Comparison of ENCODE assay signal across 27 mouse cellular contexts in the genomic region with DNA sequence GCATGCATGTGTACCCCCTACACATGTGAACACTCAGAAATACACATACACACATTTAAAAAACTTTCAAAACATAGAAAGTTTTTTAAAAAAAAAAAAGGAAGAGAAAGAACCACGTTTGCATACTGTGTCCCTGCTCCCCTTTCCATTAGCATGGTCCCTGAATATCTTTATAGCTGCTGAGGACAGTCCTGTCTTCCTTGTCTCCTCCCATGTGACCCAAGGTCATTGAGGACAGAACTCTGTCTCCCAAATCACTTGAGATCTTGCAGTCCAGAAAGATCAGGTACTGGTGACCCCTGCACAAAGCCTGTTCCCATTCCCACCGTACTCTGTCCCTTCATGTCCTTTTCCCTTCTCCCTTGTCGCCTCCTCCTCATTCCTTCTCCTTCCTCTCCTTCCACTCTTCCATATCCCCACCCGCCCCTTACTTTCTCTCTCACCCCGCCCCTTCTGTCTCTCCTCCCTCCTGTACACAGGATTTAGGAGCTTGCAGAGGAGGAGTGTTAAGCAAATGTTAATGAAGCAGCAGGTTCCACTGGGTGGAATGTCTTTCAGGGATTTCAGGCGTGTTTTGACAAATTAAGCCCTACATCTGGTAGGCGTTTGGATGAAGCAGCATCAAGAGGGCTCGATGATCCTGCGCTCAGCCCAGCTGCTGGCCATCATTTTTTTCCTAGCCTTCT.
DNase-seq lines count a peak whose midpoint lies in the region; ATAC-seq and TF ChIP-seq lines count a peak whose summit lies in the region.
"Had no signal": no experiment of that assay in that cellular context is flagged by ENCODE, and none has a peak within 500 bp of the region (broad histone marks: within the 10 kb centered on the region; RNA-seq: fewer than 3 reads in every experiment).

No protein-coding gene starts in this region.

- no peaks in the 10 kb centered on the region for H3K27me3 ChIP-seq in forebrain, embryonic 11.5 days (ENCODE audit: control insufficient read depth, insufficient read depth, low read length)
- no peaks in the 10 kb centered on the region for H3K27me3 ChIP-seq in forebrain, postnatal 0 days (ENCODE audit: insufficient read depth, low read length)
- no peaks in the 10 kb centered on the region for H3K27me3 ChIP-seq in kidney, embryonic 16.5 days (ENCODE audit: insufficient read depth, low read length)
- no peaks in the 10 kb centered on the region for H3K27me3 ChIP-seq in embryonic facial prominence, embryonic 10.5 days (replicated peaks; ENCODE audit: low read depth, poor library complexity, severe bottlenecking)
- no peaks in the 10 kb centered on the region for H3K27me3 ChIP-seq in intestine, postnatal 0 days (replicated peaks; ENCODE audit: control insufficient read depth, insufficient read depth, low read length)
- H3K27me3 ChIP-seq: intestine, embryonic 15.5 days; liver, embryonic 12.5 days; midbrain, embryonic 12.5 days; stomach, embryonic 15.5 days had no signal

- H3K9me3 ChIP-seq in forebrain, embryonic 11.5 days (ENCODE audit: control insufficient read depth, low read length) = no peaks in the 10 kb centered on the region
- H3K9me3 ChIP-seq in forebrain, postnatal 0 days (ENCODE audit: low read length) = no peaks in the 10 kb centered on the region
- H3K9me3 ChIP-seq in kidney, embryonic 16.5 days (ENCODE audit: low read length) = no peaks in the 10 kb centered on the region
- H3K9me3 ChIP-seq in embryonic facial prominence, embryonic 10.5 days = no peaks in the 10 kb centered on the region
- H3K9me3 ChIP-seq in intestine, postnatal 0 days (ENCODE audit: control insufficient read depth) = no peaks in the 10 kb centered on the region
- H3K9me3 ChIP-seq: embryonic facial prominence, embryonic 13.5 days; hindbrain, embryonic 10.5 days; intestine, embryonic 15.5 days; limb, embryonic 13.5 days; liver, embryonic 12.5 days; midbrain, embryonic 12.5 days; stomach, embryonic 15.5 days had no signal

- peak; percentile 28 for DNase-seq in forebrain, embryonic 11.5 days (ENCODE audit: low spot score)
- no peak for DNase-seq in forebrain, postnatal 0 days
- DNase-seq in kidney, postnatal 36 days = no peak
- DNase-seq in WW6 (ENCODE audit: low read depth, low spot score) = peak; percentile 42
- DNase-seq in embryonic facial prominence, embryonic 10.5 days (ENCODE audit: low spot score) = peak; percentile 11
- DNase-seq in left cerebral cortex, postnatal 14 days (ENCODE audit: low spot score in 2 of 2) = no peak
- DNase-seq: adrenal gland, adult 8-10 months; cerebellum, adult 2 months; cerebellum, postnatal 25 days; gastrocnemius, postnatal 14 days; layer of hippocampus, adult 9-11 months; lung, adult 18-20 months; lung, postnatal 10 days; thymus, adult 18-20 months; thymus, postnatal 36 days had no signal

- no peak for ATAC-seq in forebrain, embryonic 11.5 days (replicated peaks; ENCODE audit: low FRiP score)
- no peak for ATAC-seq in forebrain, postnatal 0 days
- peak; percentile 85 for ATAC-seq in kidney, embryonic 16.5 days (ENCODE audit: low FRiP score, low TSS enrichment)
- ATAC-seq in intestine, postnatal 0 days = no peak
- ATAC-seq: activated CD4-positive, CD25-positive, alpha-beta regulatory T cell, adult 4 months; forebrain, embryonic 14.5 days; hindbrain, embryonic 16.5 days; intestine, embryonic 15.5 days; liver, embryonic 12.5 days had no signal

- TF ChIP-seq CTCF in forebrain, postnatal 0 days (IDR thresholded peaks at IDR 0.05; ENCODE audit: low read depth) = no peak
- no peak for TF ChIP-seq CTCF in intestine, postnatal 0 days (IDR thresholded peaks at IDR 0.05; ENCODE audit: low read depth)

- no peak overlapping the region for H3K9ac ChIP-seq in forebrain, embryonic 11.5 days (ENCODE audit: low read length)
- no peak overlapping the region for H3K9ac ChIP-seq in forebrain, postnatal 0 days
- no peak overlapping the region for H3K9ac ChIP-seq in kidney, embryonic 16.5 days (replicated peaks; ENCODE audit: low read length)
- H3K9ac ChIP-seq in intestine, postnatal 0 days (ENCODE audit: low read depth, low read length) = no peak overlapping the region
- H3K9ac ChIP-seq: embryonic facial prominence, embryonic 13.5 days; intestine, embryonic 15.5 days; limb, embryonic 13.5 days; liver, embryonic 12.5 days; midbrain, embryonic 12.5 days; stomach, embryonic 15.5 days had no signal

- H3K4me3 ChIP-seq in forebrain, embryonic 11.5 days (ENCODE audit: low read depth, low read length) = no peak overlapping the region
- H3K4me3 ChIP-seq in forebrain, postnatal 0 days (ENCODE audit: low read depth, low read length) = no peak overlapping the region
- no peak overlapping the region for H3K4me3 ChIP-seq in kidney, embryonic 16.5 days (ENCODE audit: low read length)
- no peak overlapping the region for H3K4me3 ChIP-seq in embryonic facial prominence, embryonic 10.5 days
- no peak overlapping the region for H3K4me3 ChIP-seq in intestine, postnatal 0 days (ENCODE audit: low read depth, low read length)
- H3K4me3 ChIP-seq: embryonic facial prominence, embryonic 13.5 days; hindbrain, embryonic 10.5 days; intestine, embryonic 15.5 days; limb, embryonic 13.5 days; liver, embryonic 12.5 days; midbrain, embryonic 12.5 days; stomach, embryonic 15.5 days had no signal

- H3K4me2 ChIP-seq in forebrain, embryonic 11.5 days (ENCODE audit: low read depth, low read length, severe bottlenecking) = no peak overlapping the region
- H3K4me2 ChIP-seq in forebrain, postnatal 0 days (ENCODE audit: low read depth) = no peak overlapping the region
- no peak overlapping the region for H3K4me2 ChIP-seq in kidney, embryonic 16.5 days (replicated peaks; ENCODE audit: low read depth, low read length)
- H3K4me2 ChIP-seq in intestine, postnatal 0 days (replicated peaks; ENCODE audit: low read depth) = no peak overlapping the region
- H3K4me2 ChIP-seq: embryonic facial prominence, embryonic 13.5 days; intestine, embryonic 15.5 days; limb, embryonic 13.5 days; liver, embryonic 12.5 days; midbrain, embryonic 12.5 days; stomach, embryonic 15.5 days had no signal

- no peak overlapping the region for H3K27ac ChIP-seq in forebrain, embryonic 11.5 days (ENCODE audit: low read depth, low read length)
- H3K27ac ChIP-seq in forebrain, postnatal 0 days (ENCODE audit: low read depth, low read length) = no peak overlapping the region
- no peak overlapping the region for H3K27ac ChIP-seq in kidney, embryonic 16.5 days (ENCODE audit: low read length)
- no peak overlapping the region for H3K27ac ChIP-seq in embryonic facial prominence, embryonic 10.5 days (replicated peaks)
- no peak overlapping the region for H3K27ac ChIP-seq in intestine, postnatal 0 days (ENCODE audit: low read depth, low read length)
- H3K27ac ChIP-seq: embryonic facial prominence, embryonic 13.5 days; hindbrain, embryonic 10.5 days; intestine, embryonic 15.5 days; limb, embryonic 13.5 days; liver, embryonic 12.5 days; midbrain, embryonic 12.5 days; stomach, embryonic 15.5 days had no signal

- intact Hi-C loops in left cerebral cortex, postnatal 14 days (cut with DNase I) = no loop called here

- H3K36me3 ChIP-seq in forebrain, embryonic 11.5 days (ENCODE audit: control insufficient read depth, insufficient read depth, low read length) = no peaks in the 10 kb centered on the region
- no peaks in the 10 kb centered on the region for H3K36me3 ChIP-seq in forebrain, postnatal 0 days (ENCODE audit: insufficient read depth)
- no peaks in the 10 kb centered on the region for H3K36me3 ChIP-seq in kidney, embryonic 16.5 days (ENCODE audit: insufficient read depth, low read length)
- no peaks in the 10 kb centered on the region for H3K36me3 ChIP-seq in embryonic facial prominence, embryonic 10.5 days (replicated peaks)
- no peaks in the 10 kb centered on the region for H3K36me3 ChIP-seq in intestine, postnatal 0 days (ENCODE audit: control insufficient read depth, insufficient read depth)
- H3K36me3 ChIP-seq: embryonic facial prominence, embryonic 13.5 days; hindbrain, embryonic 10.5 days; intestine, embryonic 15.5 days; limb, embryonic 13.5 days; liver, embryonic 12.5 days; midbrain, embryonic 12.5 days; stomach, embryonic 15.5 days had no signal

- no peaks in the 10 kb centered on the region for H3K4me1 ChIP-seq in forebrain, embryonic 11.5 days (replicated peaks; ENCODE audit: control insufficient read depth, insufficient read depth, low read length)
- no peaks in the 10 kb centered on the region for H3K4me1 ChIP-seq in forebrain, postnatal 0 days (ENCODE audit: insufficient read depth)
- 0 out of 2 replicates have a peak, but pooled peaks cover 6% of the 10 kb centered on the region for H3K4me1 ChIP-seq in kidney, embryonic 16.5 days (ENCODE audit: insufficient read depth, low read length)
- H3K4me1 ChIP-seq in embryonic facial prominence, embryonic 10.5 days = peaks cover 7% of the 10 kb centered on the region
- no peaks in the 10 kb centered on the region for H3K4me1 ChIP-seq in intestine, postnatal 0 days (replicated peaks; ENCODE audit: control insufficient read depth, insufficient read depth, low read length)
- H3K4me1 ChIP-seq: embryonic facial prominence, embryonic 13.5 days; intestine, embryonic 15.5 days; limb, embryonic 13.5 days; liver, embryonic 12.5 days; midbrain, embryonic 12.5 days; stomach, embryonic 15.5 days had no signal

- WGBS in forebrain, embryonic 11.5 days = 22% methylated on average over 9 of the region's 9 CpGs
- WGBS in forebrain, postnatal 0 days = 26% methylated on average over 9 of the region's 9 CpGs
- WGBS in kidney, embryonic 16.5 days = 25% methylated on average over 9 of the region's 9 CpGs
- 25% methylated on average over 9 of the region's 9 CpGs for WGBS in embryonic facial prominence, embryonic 10.5 days
- WGBS in intestine, postnatal 0 days = 43% methylated on average over 9 of the region's 9 CpGs

Comparison
In these comparisons a context has a peak if more than half of its experiments do, and no peak if none do; other contexts are left out.
1. DNase-seq: peak in forebrain, embryonic 11.5 days (single experiment), WW6 (single experiment) and embryonic facial prominence, embryonic 10.5 days (single experiment); none in forebrain, postnatal 0 days (single experiment), kidney, postnatal 36 days (0 of 2) and left cerebral cortex, postnatal 14 days (0 of 2).